Mouse (Mus musculus): Measurements from ENCODE around the gene Sox6. TPM values are rescaled to one million over a fixed set of nuclear protein-coding genes. Genes with fewer than 3 reads are reported as not detected.
"Not testable (repeated sequence)": the region's sequence is repeated elsewhere in the genome, so short reads cannot be mapped to it uniquely, and the experiment has no call there.

Sox6 gene
- 38.7 and 40.6 TPM in 2 replicates for polyA plus RNA-seq (2014; fragmentation: Nextera tagmentation; extraction: Ambion mirVana)

GRCm38 (mm10) chr7:116038511-116038910, at the start of gene Sox6:
Gene Sox6 (minus strand): TSS chr7:116038796.
- Histone ChIP-seq H3K27ac (ENCODE audit: low read length) (no peak within 1 kb of the TSS), H3K4me2 (replicated peaks; ENCODE audit: low read depth, low read length) (peak within 1 kb of the TSS; percentile 90), H3K36me3 (ENCODE audit: control insufficient read depth, insufficient read depth, low read length) (no peaks in the 10 kb centered on the region), H3K4me1 (ENCODE audit: control insufficient read depth, insufficient read depth, low read length) (0 out of 2 replicates have a peak, but pooled peaks cover 3% of the 10 kb centered on the region), H3K9me3 (ENCODE audit: control insufficient read depth, low read depth, low read length) (no peaks in the 10 kb centered on the region), H3K27me3 (ENCODE audit: control insufficient read depth, insufficient read depth, low read length) (peaks cover 17% of the 10 kb centered on the region), H3K4me3 (ENCODE audit: low read depth, low read length) (peak within 1 kb of the TSS; percentile 41), H3K9ac (replicated peaks; ENCODE audit: low read depth, low read length) (no peak within 1 kb of the TSS; the same call in 1 of the 2 replicates)
- 3% methylated on average over 11 of the region's 11 CpGs for WGBS
- ATAC-seq (ENCODE audit: insufficient number of reproducible peaks, insufficient read depth, low FRiP score, low read depth) = no peak

DNA sequence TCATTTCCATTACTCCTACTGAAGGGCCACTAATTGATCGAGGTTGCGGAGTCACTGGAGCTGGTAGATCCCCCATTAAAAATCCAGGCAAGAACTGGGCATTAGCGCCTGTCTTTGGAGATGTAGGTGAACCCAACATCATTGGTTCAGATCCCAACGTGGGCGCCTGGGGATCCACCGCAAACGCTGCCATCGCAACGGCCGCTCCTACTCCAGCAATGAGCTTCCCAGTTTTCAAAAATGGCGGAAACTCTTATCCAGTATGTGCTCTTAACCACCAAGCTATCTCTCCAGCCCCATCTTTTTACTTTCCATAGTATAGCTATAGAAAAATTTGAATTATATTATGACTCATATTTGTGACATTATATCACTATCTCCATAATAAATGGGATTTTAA, 45.8 kb upstream of the Sox6 start, which contains the start of gene Gm4353:
TSS of gene Gm4353 (minus strand) at position 270 of the 400 bp plus-strand sequence.
- H3K9ac ChIP-seq (replicated peaks; ENCODE audit: low read depth, low read length); H3K36me3 ChIP-seq (ENCODE audit: control insufficient read depth, insufficient read depth, low read length); H3K9me3 ChIP-seq (ENCODE audit: control insufficient read depth, low read depth, low read length); H3K4me2 ChIP-seq (replicated peaks; ENCODE audit: low read depth, low read length); ATAC-seq (ENCODE audit: insufficient number of reproducible peaks, insufficient read depth, low FRiP score, low read depth); H3K4me3 ChIP-seq (ENCODE audit: low read depth, low read length); H3K4me1 ChIP-seq (ENCODE audit: control insufficient read depth, insufficient read depth, low read length); H3K27me3 ChIP-seq (ENCODE audit: control insufficient read depth, insufficient read depth, low read length); H3K27ac ChIP-seq (ENCODE audit: low read length): not testable (repeated sequence)
- 97% methylated on average over 11 of the region's 11 CpGs for WGBS

DNA sequence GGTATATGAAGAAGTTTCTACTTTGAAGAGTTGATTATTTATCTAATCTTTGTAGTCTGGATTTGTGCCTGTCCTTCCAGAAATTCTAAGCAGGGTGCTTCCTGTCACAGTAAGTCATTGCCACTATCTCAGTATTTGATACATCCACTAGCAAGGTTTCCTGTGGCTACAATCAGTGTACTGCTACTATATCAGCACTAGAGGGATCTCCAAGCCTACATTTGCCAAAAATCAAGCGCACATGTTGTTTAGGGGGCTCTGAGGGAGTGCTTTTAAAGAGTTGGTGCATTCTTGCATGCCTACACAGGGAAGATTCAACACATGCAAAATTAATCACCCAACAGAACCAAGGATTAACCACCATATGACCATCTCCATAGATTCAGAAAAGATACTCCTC, 22.1 kb upstream of the Sox6 start:
- ATAC-seq (ENCODE audit: insufficient number of reproducible peaks, insufficient read depth, low FRiP score, low read depth) = no peak
- no peak overlapping the region for H3K4me2 ChIP-seq (replicated peaks; ENCODE audit: low read depth, low read length)
- no peak overlapping the region for H3K9ac ChIP-seq (replicated peaks; ENCODE audit: low read depth, low read length)
- no peaks in the 10 kb centered on the region for H3K36me3 ChIP-seq (ENCODE audit: control insufficient read depth, insufficient read depth, low read length)
- H3K27ac ChIP-seq (ENCODE audit: low read length) = no peak overlapping the region
- H3K4me1 ChIP-seq (ENCODE audit: control insufficient read depth, insufficient read depth, low read length) = no peaks in the 10 kb centered on the region
- H3K9me3 ChIP-seq (ENCODE audit: control insufficient read depth, low read depth, low read length) = no peaks in the 10 kb centered on the region
- no peak overlapping the region for H3K4me3 ChIP-seq (ENCODE audit: low read depth, low read length)
- 42% methylated on average over 1 of the region's 1 CpGs for WGBS
- H3K27me3 ChIP-seq (ENCODE audit: control insufficient read depth, insufficient read depth, low read length) = no peaks in the 10 kb centered on the region

- peak overlapping the region; percentile 90 for H3K4me2 ChIP-seq (replicated peaks; ENCODE audit: low read depth, low read length)
- no peaks in the 10 kb centered on the region for H3K36me3 ChIP-seq (ENCODE audit: control insufficient read depth, insufficient read depth, low read length)
- H3K27me3 ChIP-seq (ENCODE audit: control insufficient read depth, insufficient read depth, low read length) = peaks cover 14% of the 10 kb centered on the region
- peak overlapping the region; percentile 41 for H3K4me3 ChIP-seq (ENCODE audit: low read depth, low read length)
- no peaks in the 10 kb centered on the region for H3K9me3 ChIP-seq (ENCODE audit: control insufficient read depth, low read depth, low read length)
- no peak for ATAC-seq (ENCODE audit: insufficient number of reproducible peaks, insufficient read depth, low FRiP score, low read depth)
- 0 out of 2 replicates have a peak, but pooled peaks cover 3% of the 10 kb centered on the region for H3K4me1 ChIP-seq (ENCODE audit: control insufficient read depth, insufficient read depth, low read length)
- no peak overlapping the region for H3K9ac ChIP-seq (replicated peaks; ENCODE audit: low read depth, low read length)
- 26% methylated on average over 15 of the region's 15 CpGs for WGBS
- H3K27ac ChIP-seq (ENCODE audit: low read length) = no peak overlapping the region
These were observed 1.9 kb upstream of the Sox6 start for GRCm38 (mm10) chr7:116040470-116041019.

DNA sequence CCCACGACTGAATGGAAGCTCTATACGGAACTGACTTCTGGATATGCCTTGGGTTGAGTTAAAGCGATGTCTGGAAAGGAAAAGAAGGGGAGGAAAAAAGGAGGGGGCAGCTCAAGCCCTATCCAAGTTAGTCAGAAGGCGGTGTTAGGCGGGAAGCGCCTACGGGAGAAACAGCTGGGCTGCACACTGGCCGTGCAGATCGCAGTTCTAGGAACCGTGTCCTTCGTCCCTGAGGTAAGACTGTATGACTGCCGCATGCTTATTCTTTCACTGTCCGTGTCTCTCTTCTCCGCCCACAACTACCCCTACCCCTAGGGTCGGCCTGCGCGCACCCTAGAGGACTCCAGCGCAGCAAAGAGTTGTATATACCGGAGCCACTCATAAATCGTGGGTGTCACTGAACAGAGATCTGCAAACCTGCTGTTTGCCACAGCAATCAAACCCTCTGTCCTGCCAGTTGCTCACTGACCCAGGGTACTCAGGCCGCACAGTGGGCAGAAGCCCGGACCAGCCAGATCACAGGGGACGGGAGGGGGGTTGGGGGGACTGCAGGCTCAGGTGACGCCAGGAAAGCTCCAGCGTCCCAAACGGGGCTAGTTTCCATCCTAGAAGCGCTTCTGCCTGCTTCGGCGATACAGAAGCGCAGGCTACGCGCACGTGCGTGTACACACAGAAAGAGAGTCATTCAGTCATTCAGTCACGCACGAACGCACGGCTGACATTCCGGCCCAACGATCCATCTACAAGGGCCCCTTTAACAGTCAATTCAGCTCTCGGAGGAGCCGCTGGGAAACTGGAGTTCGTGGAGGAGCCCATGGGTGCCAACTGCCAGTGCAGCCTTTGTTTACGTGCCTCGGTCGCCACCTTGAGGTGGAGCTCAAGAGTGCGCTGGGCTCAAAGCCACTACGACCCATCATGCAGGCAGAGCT, 1.2 kb upstream of the Sox6 start:
- under 1% methylated on average over 48 of the region's 48 CpGs for WGBS
- H3K36me3 ChIP-seq (ENCODE audit: control insufficient read depth, insufficient read depth, low read length) = no peaks in the 10 kb centered on the region
- H3K4me3 ChIP-seq (ENCODE audit: low read depth, low read length) = peak overlapping the region; percentile 41
- H3K4me2 ChIP-seq (replicated peaks; ENCODE audit: low read depth, low read length) = peak overlapping the region; percentile 90
- no peak overlapping the region for H3K27ac ChIP-seq (ENCODE audit: low read length)
- peak; percentile 66; the same call in 1 of the 2 replicates for ATAC-seq (ENCODE audit: insufficient number of reproducible peaks, insufficient read depth, low FRiP score, low read depth)
- H3K9ac ChIP-seq (replicated peaks; ENCODE audit: low read depth, low read length) = no peak overlapping the region; the same call in 1 of the 2 replicates
- H3K4me1 ChIP-seq (ENCODE audit: control insufficient read depth, insufficient read depth, low read length) = 0 out of 2 replicates have a peak, but pooled peaks cover 3% of the 10 kb centered on the region
- H3K9me3 ChIP-seq (ENCODE audit: control insufficient read depth, low read depth, low read length) = no peaks in the 10 kb centered on the region
- peaks cover 17% of the 10 kb centered on the region for H3K27me3 ChIP-seq (ENCODE audit: control insufficient read depth, insufficient read depth, low read length)

- peak within 1 kb of the TSS; percentile 41 for H3K4me3 ChIP-seq (ENCODE audit: low read depth, low read length)
- 0 out of 2 replicates have a peak, but pooled peaks cover 3% of the 10 kb centered on the region for H3K4me1 ChIP-seq (ENCODE audit: control insufficient read depth, insufficient read depth, low read length)
- H3K4me2 ChIP-seq (replicated peaks; ENCODE audit: low read depth, low read length) = peak within 1 kb of the TSS; percentile 90
- no peaks in the 10 kb centered on the region for H3K9me3 ChIP-seq (ENCODE audit: control insufficient read depth, low read depth, low read length)
- H3K36me3 ChIP-seq (ENCODE audit: control insufficient read depth, insufficient read depth, low read length) = no peaks in the 10 kb centered on the region
- H3K27ac ChIP-seq (ENCODE audit: low read length) = no peak within 1 kb of the TSS
- 1% methylated on average over 11 of the region's 11 CpGs for WGBS
- ATAC-seq (ENCODE audit: insufficient number of reproducible peaks, insufficient read depth, low FRiP score, low read depth) = no peak
- H3K9ac ChIP-seq (replicated peaks; ENCODE audit: low read depth, low read length) = no peak within 1 kb of the TSS; the same call in 1 of the 2 replicates
- H3K27me3 ChIP-seq (ENCODE audit: control insufficient read depth, insufficient read depth, low read length) = peaks cover 17% of the 10 kb centered on the region
These were observed 571 bp upstream of the Sox6 start, which contains the start of gene 1110004F10Rik for GRCm38 (mm10) chr7:116039196-116039537. Gene 1110004F10Rik (plus strand): TSS chr7:116039397.

DNA sequence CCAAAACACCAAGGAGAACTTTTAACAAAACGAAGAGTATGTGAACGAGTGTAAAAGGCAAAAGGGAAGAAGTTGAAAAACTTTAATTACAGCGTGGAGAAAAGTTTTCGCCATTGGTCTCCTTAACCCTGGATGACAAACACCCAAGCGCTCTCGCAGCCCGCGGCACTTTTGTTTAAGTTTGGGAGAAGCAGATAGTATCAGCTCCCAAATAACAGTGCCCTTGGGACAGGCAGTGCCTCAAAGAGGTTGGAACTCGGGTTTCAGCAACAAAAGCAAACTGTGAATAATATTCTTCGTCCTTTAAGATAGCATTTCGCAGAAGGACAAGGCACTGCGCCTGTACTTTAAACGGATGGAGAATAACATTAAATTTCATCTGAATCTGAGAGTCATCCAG, 572 bp downstream of the Sox6 start:
- no peak overlapping the region for H3K27ac ChIP-seq (ENCODE audit: low read length)
- peaks cover 17% of the 10 kb centered on the region for H3K27me3 ChIP-seq (ENCODE audit: control insufficient read depth, insufficient read depth, low read length)
- no peak overlapping the region for H3K9ac ChIP-seq (replicated peaks; ENCODE audit: low read depth, low read length)
- peak overlapping the region; percentile 7; the same call in 1 of the 2 replicates for H3K4me3 ChIP-seq (ENCODE audit: low read depth, low read length)
- H3K36me3 ChIP-seq (ENCODE audit: control insufficient read depth, insufficient read depth, low read length) = no peaks in the 10 kb centered on the region
- ATAC-seq (ENCODE audit: insufficient number of reproducible peaks, insufficient read depth, low FRiP score, low read depth) = no peak
- no peaks in the 10 kb centered on the region for H3K9me3 ChIP-seq (ENCODE audit: control insufficient read depth, low read depth, low read length)
- WGBS = 6% methylated on average over 13 of the region's 13 CpGs
- H3K4me1 ChIP-seq (ENCODE audit: control insufficient read depth, insufficient read depth, low read length) = 0 out of 2 replicates have a peak, but pooled peaks cover 3% of the 10 kb centered on the region
- H3K4me2 ChIP-seq (replicated peaks; ENCODE audit: low read depth, low read length) = peak overlapping the region; percentile 90
